Mouse (Mus musculus) forebrain, embryonic 10.5 days (tissue): Measurements from ENCODE around the gene 6030458C11Rik. TPM values are rescaled to one million over a fixed set of nuclear protein-coding genes. Genes with fewer than 3 reads are reported as not detected.
"Not testable (repeated sequence)": the region's sequence is repeated elsewhere in the genome, so short reads cannot be mapped to it uniquely, and the experiment has no call there.

Experiments used
- DNase-seq: peaks from one replicate; pipeline ENCODE4 v3.0.0-alpha.2; 2017; ENCODE audit warnings: low spot score; ENCODE audit errors: extremely low spot score
- H3K27ac ChIP-seq: fragments of 300-500 bp; sonication (generic); 2 replicates; pipeline ENCODE4 v1.5.1; 2016; ENCODE audit warnings: mild to moderate bottlenecking
- H3K27me3 ChIP-seq: fragments of 300-500 bp; sonication (generic); 2 replicates; pipeline ENCODE4 v1.6.1; 2016; ENCODE audit warnings: mild to moderate bottlenecking; ENCODE audit not compliant: poor library complexity, severe bottlenecking
- H3K36me3 ChIP-seq: fragments of 300-500 bp; sonication (generic); replicated peaks from 2 replicates; pipeline ENCODE4 v1.6.1; 2016; ENCODE audit warnings: mild to moderate bottlenecking, moderate library complexity
- H3K4me1 ChIP-seq: fragments of 300-500 bp; sonication (generic); 2 replicates; pipeline ENCODE4 v1.6.1; 2016
- H3K4me3 ChIP-seq: fragments of 300-500 bp; sonication (generic); 2 replicates; pipeline ENCODE4 v1.5.1; 2016; ENCODE audit warnings: mild to moderate bottlenecking, moderate library complexity
- H3K9me3 ChIP-seq: fragments of 300-500 bp; sonication (generic); 2 replicates; pipeline ENCODE4 v1.6.1; 2016; ENCODE audit warnings: mild to moderate bottlenecking, moderate library complexity
- WGBS: fragments of 180-500 bp; shearing (Covaris S2); methylation state at CpG from one replicate; pipeline ENCODE4 v1.1.7; 2016; 5-methylcytosine and 5-hydroxymethylcytosine counted together
- polyA plus RNA-seq: library from polyadenylated mRNA; unstranded; fragments of >200 nt; fragmentation: Nextera tagmentation; extraction: Ambion mirVana; gene quantifications from 2 replicates; pipeline ENCODE4 v1.2.1, GENCODE M21; 2016

The 6030458C11Rik gene
- polyA plus RNA-seq, 1 experiment from 2014 or later = 45.0 TPM

DNA sequence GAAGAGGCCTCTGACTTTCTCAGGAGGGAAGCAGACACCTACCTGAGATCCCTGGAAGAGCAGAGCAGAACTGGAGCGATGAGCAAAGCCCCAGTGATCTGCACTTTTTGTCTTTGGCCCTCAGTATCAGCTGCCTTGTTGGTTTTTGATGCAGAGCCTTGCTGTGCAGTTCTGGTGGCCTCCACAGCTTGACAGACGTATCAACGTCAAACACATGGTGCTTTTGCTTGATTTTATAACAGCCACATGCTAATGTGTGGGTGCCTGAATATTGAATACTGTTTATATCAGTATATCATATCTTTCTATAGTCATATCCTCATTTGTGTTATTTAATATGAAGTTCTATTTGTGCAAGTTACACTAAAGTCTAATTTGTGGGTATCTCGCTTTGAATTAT lies 19.4 kb downstream of the 6030458C11Rik start:
- Histone ChIP-seq H3K9me3 (no peaks in the 10 kb centered on the region), H3K36me3 (peaks cover 46% of the 10 kb centered on the region), H3K4me1 (no peaks in the 10 kb centered on the region), H3K27ac (no peak overlapping the region), H3K27me3 (no peaks in the 10 kb centered on the region), H3K4me3 (no peak overlapping the region)
- DNase-seq = no peak
- 86% methylated on average over 4 of the region's 4 CpGs for WGBS

DNA sequence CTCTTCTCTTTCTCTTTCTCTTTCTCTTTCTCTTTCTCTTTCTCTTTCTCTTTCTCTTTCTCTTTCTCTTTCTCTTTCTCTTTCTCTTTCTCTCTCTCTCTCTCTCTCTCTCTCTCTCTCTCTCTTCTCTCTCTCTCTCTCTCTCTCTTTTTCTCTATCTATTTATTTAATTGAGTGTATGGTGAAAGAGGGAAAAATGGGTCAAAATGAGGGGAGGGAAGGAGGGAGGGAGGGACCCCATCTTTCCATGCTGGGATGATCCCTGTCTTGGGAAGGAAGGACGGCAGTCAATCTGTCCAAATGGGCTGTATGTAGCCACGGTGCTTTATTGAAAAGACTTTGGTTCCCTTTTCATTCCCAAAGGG lies 23.3 kb downstream of the 6030458C11Rik start:
- 94% methylated on average over 2 of the region's 2 CpGs for WGBS
- H3K36me3 ChIP-seq, DNase-seq: not testable (repeated sequence)

GRCm38 (mm10) chr15:12800405-12801141 lies 23.9 kb downstream of the 6030458C11Rik start:
- Histone ChIP-seq H3K27me3 (no peaks in the 10 kb centered on the region), H3K27ac (no peak overlapping the region), H3K36me3 (peaks cover under 1% of the 10 kb centered on the region), H3K4me3 (no peak overlapping the region), H3K4me1 (no peaks in the 10 kb centered on the region), H3K9me3 (no peaks in the 10 kb centered on the region)
- WGBS = 67% methylated on average over 15 of the region's 15 CpGs
- DNase-seq = no peak

More for the DNA sequence above, 23.3 kb downstream of the 6030458C11Rik start:
- H3K4me1 ChIP-seq, H3K27ac ChIP-seq, H3K9me3 ChIP-seq, H3K4me3 ChIP-seq, H3K27me3 ChIP-seq: not testable (repeated sequence)

- no peaks in the 10 kb centered on the region for H3K9me3 ChIP-seq
- no peaks in the 10 kb centered on the region for H3K27me3 ChIP-seq
- no peak overlapping the region for H3K27ac ChIP-seq
- no peaks in the 10 kb centered on the region for H3K36me3 ChIP-seq
- no peak overlapping the region for H3K4me3 ChIP-seq
- WGBS = 92% methylated on average over 6 of the region's 6 CpGs
- DNase-seq = no peak
- H3K4me1 ChIP-seq = peaks cover 11% of the 10 kb centered on the region
These were observed 26.4 kb downstream of the 6030458C11Rik start for GRCm38 (mm10) chr15:12798043-12798442.

- Histone ChIP-seq H3K36me3 (no peaks in the 10 kb centered on the region), H3K4me1 (peaks cover 11% of the 10 kb centered on the region), H3K27ac (no peak overlapping the region), H3K9me3 (no peaks in the 10 kb centered on the region), H3K27me3 (no peaks in the 10 kb centered on the region), H3K4me3 (no peak overlapping the region)
- 35% methylated on average over 13 of the region's 13 CpGs for whole genome bisulfite sequencing
- no peak for DNase-seq
These were observed 28.5 kb downstream of the 6030458C11Rik start for GRCm38 (mm10) chr15:12795909-12796470.

GRCm38 (mm10) chr15:12795457-12795894 lies 29.0 kb downstream of the 6030458C11Rik start:
- H3K27me3 ChIP-seq = no peaks in the 10 kb centered on the region
- H3K9me3 ChIP-seq = no peaks in the 10 kb centered on the region
- no peaks in the 10 kb centered on the region for H3K36me3 ChIP-seq
- H3K4me1 ChIP-seq = peaks cover 11% of the 10 kb centered on the region
- H3K27ac ChIP-seq = no peak overlapping the region
- DNase-seq = peak; percentile 50
- H3K4me3 ChIP-seq = no peak overlapping the region
- 0% methylated on average over 2 of the region's 2 CpGs for WGBS

DNA sequence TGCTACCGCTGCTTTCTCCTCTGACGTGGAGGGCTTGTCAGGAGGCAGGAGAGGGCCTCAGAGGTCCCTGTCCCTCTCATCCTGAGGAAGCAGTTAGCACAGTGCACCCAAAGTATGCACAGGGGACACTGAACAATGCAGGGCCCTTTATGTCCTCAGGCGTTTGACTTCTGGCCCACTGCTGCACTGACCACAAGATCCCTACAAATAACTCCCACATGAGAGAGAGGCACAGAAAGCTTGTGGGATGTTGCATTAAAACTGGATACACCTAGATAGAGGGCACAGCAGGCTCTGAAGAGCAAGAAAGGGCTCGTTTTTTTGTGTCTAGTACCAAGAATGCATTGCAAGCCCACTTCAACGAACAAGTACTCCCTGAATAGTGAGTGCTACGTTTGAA lies 30.1 kb downstream of the 6030458C11Rik start:
- no peak overlapping the region for H3K27ac ChIP-seq
- H3K4me1 ChIP-seq = peaks cover 17% of the 10 kb centered on the region
- WGBS = 52% methylated on average over 6 of the region's 6 CpGs

GRCm38 (mm10) chr15:12789406-12789867 lies 35.0 kb downstream of the 6030458C11Rik start:
- WGBS = 36% methylated on average over 10 of the region's 10 CpGs
- H3K36me3 ChIP-seq = no peaks in the 10 kb centered on the region
- peak overlapping the region; percentile 77 for H3K27ac ChIP-seq
- no peaks in the 10 kb centered on the region for H3K9me3 ChIP-seq
- H3K27me3 ChIP-seq = no peaks in the 10 kb centered on the region
- no peak overlapping the region for H3K4me3 ChIP-seq
- no peak for DNase-seq
- H3K4me1 ChIP-seq = peaks cover 20% of the 10 kb centered on the region

More for the DNA sequence above, 30.1 kb downstream of the 6030458C11Rik start:
- Histone ChIP-seq H3K36me3 (no peaks in the 10 kb centered on the region), H3K4me3 (no peak overlapping the region), H3K9me3 (no peaks in the 10 kb centered on the region), H3K27me3 (no peaks in the 10 kb centered on the region)
- no peak for DNase-seq

GRCm38 (mm10) chr15:12788536-12788935 lies 35.9 kb downstream of the 6030458C11Rik start:
- H3K27me3 ChIP-seq = no peaks in the 10 kb centered on the region
- peak overlapping the region; percentile 77; the same call in 1 of the 2 replicates for H3K27ac ChIP-seq
- no peaks in the 10 kb centered on the region for H3K36me3 ChIP-seq
- no peak for DNase-seq
- 76% methylated on average over 5 of the region's 5 CpGs for WGBS
- no peak overlapping the region for H3K4me3 ChIP-seq
- no peaks in the 10 kb centered on the region for H3K9me3 ChIP-seq
- H3K4me1 ChIP-seq = peaks cover 11% of the 10 kb centered on the region

GRCm38 (mm10) chr15:12781729-12782326 lies 42.6 kb downstream of the 6030458C11Rik start:
- Histone ChIP-seq H3K36me3 (no peaks in the 10 kb centered on the region), H3K9me3 (no peaks in the 10 kb centered on the region; the same call in 1 of the 2 replicates), H3K4me3 (no peak overlapping the region), H3K4me1 (no peaks in the 10 kb centered on the region), H3K27me3 (no peaks in the 10 kb centered on the region), H3K27ac (no peak overlapping the region)
- WGBS = 87% methylated on average over 14 of the region's 16 CpGs
- no peak for DNase-seq

DNA sequence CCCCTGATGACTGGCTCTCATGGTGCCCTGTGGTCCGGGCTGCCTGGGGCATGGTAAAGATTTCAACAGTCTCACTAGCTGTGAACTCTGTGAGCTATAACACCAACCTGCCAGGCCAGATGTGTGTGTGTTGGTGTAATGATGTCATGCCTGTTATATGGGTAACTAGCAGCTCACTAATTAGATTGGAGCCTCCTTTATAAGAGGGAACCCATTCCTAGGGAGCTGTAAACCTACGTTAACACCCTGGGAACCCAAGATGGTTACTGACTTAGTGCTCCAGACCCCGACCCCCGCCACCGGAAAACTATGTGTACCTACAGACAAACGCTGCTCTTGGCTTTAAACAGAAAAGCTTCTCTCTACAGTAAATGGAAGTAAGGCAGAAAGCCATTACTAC lies 43.2 kb downstream of the 6030458C11Rik start:
- H3K27ac ChIP-seq = no peak overlapping the region
- 88% methylated on average over 6 of the region's 6 CpGs for WGBS
- no peak overlapping the region for H3K4me3 ChIP-seq
- DNase-seq = no peak
- H3K4me1 ChIP-seq = no peaks in the 10 kb centered on the region
- H3K36me3 ChIP-seq = no peaks in the 10 kb centered on the region
- H3K9me3 ChIP-seq = no peaks in the 10 kb centered on the region; the same call in 1 of the 2 replicates
- no peaks in the 10 kb centered on the region for H3K27me3 ChIP-seq

DNA sequence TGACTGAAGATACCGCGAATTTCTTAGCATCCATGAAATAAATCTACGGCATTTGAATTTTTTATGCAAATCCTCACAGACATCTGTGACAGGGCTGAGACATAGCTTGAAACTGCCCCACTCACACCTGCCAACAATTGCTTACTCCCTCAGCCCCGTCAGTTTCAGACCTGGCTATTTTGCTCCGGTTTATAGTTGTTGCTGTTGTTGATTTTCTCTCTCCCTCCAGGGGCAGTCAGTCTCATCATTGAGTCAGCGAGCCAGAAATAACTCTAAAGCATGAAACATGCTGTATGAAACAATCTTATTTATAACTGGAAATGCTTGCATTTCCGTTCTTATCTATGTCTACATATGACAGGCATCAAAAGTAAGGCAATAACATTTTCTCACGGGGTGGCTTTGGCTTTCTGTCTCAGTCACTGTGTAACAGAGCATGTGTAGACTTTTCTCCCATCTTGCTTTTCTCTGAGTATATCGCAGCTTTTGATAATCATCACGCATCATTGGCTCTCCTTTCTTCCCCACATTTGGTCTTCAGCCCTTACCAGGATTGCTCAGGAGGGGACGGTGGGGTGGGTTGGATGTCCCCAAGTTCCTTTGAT lies 50.2 kb downstream of the 6030458C11Rik start:
- peaks cover 7% of the 10 kb centered on the region for H3K4me1 ChIP-seq
- 82% methylated on average over 11 of the region's 11 CpGs for WGBS
- H3K9me3 ChIP-seq = no peaks in the 10 kb centered on the region; the same call in 1 of the 2 replicates
- DNase-seq = no peak
- H3K4me3 ChIP-seq = no peak overlapping the region
- H3K36me3 ChIP-seq = no peaks in the 10 kb centered on the region
- no peak overlapping the region for H3K27ac ChIP-seq
- no peaks in the 10 kb centered on the region for H3K27me3 ChIP-seq
